ENCODE assay signal across 8 mouse cellular contexts in the genomic region with DNA sequence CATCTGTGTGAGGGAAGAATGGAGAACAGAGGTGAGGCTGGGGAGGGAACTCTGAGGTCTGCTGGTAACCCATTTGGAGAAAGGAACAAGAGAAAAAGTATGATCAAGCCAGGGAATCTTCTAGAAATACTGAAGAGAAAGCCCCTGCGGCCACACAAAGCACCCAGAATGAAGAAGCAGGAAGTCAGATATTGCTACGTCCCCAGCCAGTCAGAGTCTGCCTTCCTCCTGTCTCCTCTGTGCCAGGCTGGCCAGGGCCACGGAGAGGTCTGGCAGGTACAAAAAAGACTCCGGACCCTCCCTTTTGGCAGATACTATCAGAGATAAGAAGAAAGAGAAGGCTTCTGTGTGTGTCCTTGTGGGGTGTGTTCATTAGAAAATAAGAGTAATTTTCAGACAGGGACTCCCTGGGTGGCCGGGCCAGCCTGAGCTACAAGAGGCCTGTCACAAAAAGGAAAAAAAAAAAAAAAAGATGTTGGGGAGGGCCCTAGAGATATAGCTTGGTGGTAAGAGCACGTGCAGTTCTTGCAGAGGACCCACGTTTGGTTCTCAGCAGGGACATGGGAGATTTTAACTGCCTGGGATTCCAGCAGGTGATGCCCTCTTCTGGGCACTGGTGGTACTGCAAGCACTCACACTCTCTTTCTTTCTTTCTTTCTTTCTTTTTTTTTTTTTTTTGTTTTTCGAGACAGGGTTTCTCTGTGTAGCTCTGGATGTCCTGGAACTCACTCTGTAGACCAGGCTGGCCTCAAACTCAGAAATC. TPM values are rescaled to one million over a fixed set of nuclear protein-coding genes. Genes with fewer than 3 reads are reported as not detected.
DNase-seq lines count a peak whose midpoint lies in the region; ATAC-seq and TF ChIP-seq lines count a peak whose summit lies in the region.

No protein-coding gene starts in this region.

- H3K9me3 ChIP-seq in CH12.LX (replicated peaks; ENCODE audit: low read length): no peaks in the 10 kb centered on the region
- no peaks in the 10 kb centered on the region for H3K9me3 ChIP-seq in limb, embryonic 14.5 days (ENCODE audit: control insufficient read depth, low read length)

- no peak for TF ChIP-seq EP300 in CH12.LX (IDR thresholded peaks at IDR 0.05; ENCODE audit: low read length)

- TF ChIP-seq POLR2A in CH12.LX (IDR thresholded peaks at IDR 0.05; ENCODE audit: low read depth, low read length): no peak
- 0 out of 2 replicates have a peak, but pooled peaks have one; percentile 17 for TF ChIP-seq POLR2A in limb, embryonic 14.5 days (IDR thresholded peaks at IDR 0.05; ENCODE audit: borderline replicate concordance, extremely low read depth, insufficient read depth, insufficient read length)

- H3K4me3 ChIP-seq in CH12.LX (replicated peaks in 1 of 3; ENCODE audit: low read depth in 2 of 3, low read length in 2 of 3, poor library complexity in 1 of 3): no peak overlapping the region
- H3K4me3 ChIP-seq in limb, embryonic 14.5 days (replicated peaks; ENCODE audit: low read length): no peak overlapping the region

- peak; percentile 57 to 77 for TF ChIP-seq CTCF in CH12.LX (conservative IDR thresholded peaks at IDR 0.05 in 1 of 2, IDR thresholded peaks at IDR 0.05 in 1 of 2; ENCODE audit: low read depth in 2 of 2, low read length in 2 of 2)

- no peak overlapping the region for H3K9ac ChIP-seq in CH12.LX (ENCODE audit: insufficient read depth, low read depth)
- H3K9ac ChIP-seq in limb, embryonic 14.5 days (ENCODE audit: low read depth, low read length, severe bottlenecking): no peak overlapping the region

- ATAC-seq in limb, embryonic 14.5 days (ENCODE audit: low FRiP score, low read depth): no peak

- no peak overlapping the region for H3K27ac ChIP-seq in CH12.LX (ENCODE audit: insufficient read depth, low read depth)
- no peak overlapping the region for H3K27ac ChIP-seq in limb, embryonic 14.5 days (replicated peaks; ENCODE audit: low read depth, low read length)

- dilution Hi-C loops in CH12.LX (cut with MboI; ENCODE audit: extremely low pct_ligation_motif_present, extremely low pct_unique_long_range_greater_than_20kb, low sequenced_read_pairs): no loop called here

- no peak overlapping the region for H3K4me2 ChIP-seq in CH12.LX (ENCODE audit: insufficient read depth, low read depth, poor library complexity, severe bottlenecking)
- no peak overlapping the region for H3K4me2 ChIP-seq in limb, embryonic 14.5 days (replicated peaks; ENCODE audit: low read depth, low read length, severe bottlenecking)

- WGBS in limb, embryonic 14.5 days: 51% methylated on average over 8 of the region's 8 CpGs

- peak; percentile 26 for TF ChIP-seq RAD21 in CH12.LX (IDR thresholded peaks at IDR 0.05; ENCODE audit: low read depth, low read length)

- in situ Hi-C loops in CH12.LX (cut with MboI; ENCODE audit: low pct_ligation_motif_present, low pct_unique_long_range_greater_than_20kb, low sequenced_read_pairs): loop anchor here (25.0 kb wide), 2 partner anchors 120 to 495 kb away; partner anchors contain the start of genes P2rx7 and Tctn1

- peaks cover 0 to 4% of the 10 kb centered on the region in 2 experiments for H3K36me3 ChIP-seq in CH12.LX (replicated peaks in 1 of 2; ENCODE audit: control insufficient read depth in 1 of 2, insufficient read depth in 1 of 2, low read length in 1 of 2)
- no peaks in the 10 kb centered on the region for H3K36me3 ChIP-seq in limb, embryonic 14.5 days (ENCODE audit: control insufficient read depth, insufficient read depth, low read length)

- peaks cover 3 to 32% of the 10 kb centered on the region in 2 experiments for H3K4me1 ChIP-seq in CH12.LX (ENCODE audit: control insufficient read depth in 1 of 2, insufficient read depth in 2 of 2)
- peaks cover 10% of the 10 kb centered on the region for H3K4me1 ChIP-seq in limb, embryonic 14.5 days (ENCODE audit: control insufficient read depth, insufficient read depth, low read length)

- DNase-seq in kidney, adult 18-20 months: peak; percentile 57
- DNase-seq in kidney, postnatal 14 days: no peak
- peak; percentile 75 for DNase-seq in CH12.LX (ENCODE audit: extremely low read depth)
- DNase-seq in ZHBTc4 (ENCODE audit: low read depth, low spot score): peak; percentile 86
- DNase-seq in limb, embryonic 14.5 days (ENCODE audit: low spot score): no peak
- peak; percentile 68 to 85 for DNase-seq in spleen, postnatal 10 days (ENCODE audit: low spot score in 2 of 2)
- no peak for DNase-seq in MN1 (ENCODE audit: low spot score)
- DNase-seq in gastrocnemius, postnatal 36 days: no peak

- H3K79me2 ChIP-seq in CH12.LX (replicated peaks; ENCODE audit: control insufficient read depth, extremely low read depth, insufficient read depth, poor library complexity, severe bottlenecking): no peaks in the 10 kb centered on the region

- intact Hi-C loops in gastrocnemius, postnatal 36 days (cut with DNase I): no loop called here

- no peaks in the 10 kb centered on the region for H3K27me3 ChIP-seq in CH12.LX (replicated peaks)
- H3K27me3 ChIP-seq in limb, embryonic 14.5 days (ENCODE audit: control insufficient read depth, insufficient read depth, low read length): no peaks in the 10 kb centered on the region

TF ChIP-seq in CH12.LX, 34 proteins besides CTCF, POLR2A, EP300 and RAD21:
- TF ChIP-seq USF2 (conservative IDR thresholded peaks at IDR 0.05; ENCODE audit: low read depth, low read length) (no peak), MAZ (IDR thresholded peaks at IDR 0.05; ENCODE audit: low read depth, low read length) (no peak), NRF1 (IDR thresholded peaks at IDR 0.05; ENCODE audit: low read depth, low read length) (no peak), MYC (IDR thresholded peaks at IDR 0.05; ENCODE audit: low read depth, low read length) (0 out of 2 replicates have a peak, but pooled peaks have one; percentile 35), TCF12 (IDR thresholded peaks at IDR 0.05; ENCODE audit: low read depth, low read length) (no peak), ZC3H11A (IDR thresholded peaks at IDR 0.05; ENCODE audit: low read depth, low read length) (no peak), MAFK (IDR thresholded peaks at IDR 0.05; ENCODE audit: insufficient replicate concordance, low read length) (no peak), GABPA (IDR thresholded peaks at IDR 0.05; ENCODE audit: insufficient replicate concordance, low read depth, low read length) (no peak), POLR2AphosphoS2 (IDR thresholded peaks at IDR 0.05; ENCODE audit: low read depth, low read length) (no peak), KAT2A (IDR thresholded peaks at IDR 0.05; ENCODE audit: insufficient replicate concordance, low read length) (no peak), IRF4 (IDR thresholded peaks at IDR 0.05; ENCODE audit: low read depth, low read length) (no peak), SMC3 (IDR thresholded peaks at IDR 0.05; ENCODE audit: low read depth, low read length) (peak; percentile 39), JUND (conservative IDR thresholded peaks at IDR 0.05; ENCODE audit: low read depth, low read length) (no peak), ZNF384 (IDR thresholded peaks at IDR 0.05; ENCODE audit: low read depth, low read length) (peak; percentile 80), TBP (conservative IDR thresholded peaks at IDR 0.05; ENCODE audit: low read depth, low read length) (no peak), PAX5 (IDR thresholded peaks at IDR 0.05; ENCODE audit: low read length) (no peak), MXI1 (IDR thresholded peaks at IDR 0.05; ENCODE audit: low read depth, low read length) (no peak), RCOR1 (conservative IDR thresholded peaks at IDR 0.05; ENCODE audit: low read depth, low read length) (no peak), E2F4 (IDR thresholded peaks at IDR 0.05; ENCODE audit: insufficient replicate concordance, low read depth, low read length) (no peak), ZKSCAN1 (IDR thresholded peaks at IDR 0.05; ENCODE audit: borderline replicate concordance, low read depth, low read length) (no peak), NELFE (IDR thresholded peaks at IDR 0.05; ENCODE audit: low read depth, low read length) (no peak), BHLHE40 (IDR thresholded peaks at IDR 0.05; ENCODE audit: low read depth, low read length) (peak; percentile 79), ELF1 (IDR thresholded peaks at IDR 0.05; ENCODE audit: low read depth, low read length) (no peak), CHD2 (IDR thresholded peaks at IDR 0.05; ENCODE audit: low read length) (no peak)

RNA-seq across cellular contexts. Expression of gene Ccdc63, which starts 1.8 kb away (rescaled TPM):
- total RNA-seq in CH12.LX (2012; rRNA removed): 0.47 and 0.59 TPM in 2 replicates
- total RNA-seq in CH12.LX (2014; rRNA removed): 0.39 TPM in 1 of 2 replicates, not detected in the other
- polyA plus RNA-seq in CH12.LX (2012; ENCODE audit: insufficient read length, low read depth): 0.70 and 0.94 TPM in 2 replicates
- polyA plus RNA-seq in limb, embryonic 14.5 days (2012; rRNA removed): 0.09 and 0.21 TPM in 2 replicates
- not detected in 2 replicates for polyA plus RNA-seq in limb, embryonic 14.5 days (2014; fragmentation: Nextera tagmentation; extraction: Ambion mirVana)
- total RNA-seq in gastrocnemius, postnatal 36 days (2021): not detected

RNA-seq across cellular contexts. Expression of gene Ppp1cc, which starts 15.7 kb away (rescaled TPM):
- total RNA-seq in CH12.LX (2012; rRNA removed) (191 and 234 TPM in 2 replicates), CH12.LX (2014; rRNA removed) (401 and 406 TPM in 2 replicates)
- 358 and 375 TPM in 2 replicates for polyA plus RNA-seq in CH12.LX (2012; ENCODE audit: insufficient read length, low read depth)
- 273 and 275 TPM in 2 replicates for polyA plus RNA-seq in limb, embryonic 14.5 days (2012; rRNA removed)
- polyA plus RNA-seq in limb, embryonic 14.5 days (2014; fragmentation: Nextera tagmentation; extraction: Ambion mirVana): 234 TPM in 2 replicates
- 100 to 1,000 TPM; 138 to 139 TPM for total RNA-seq in gastrocnemius, postnatal 36 days (2021)

RNA-seq across cellular contexts. Expression of gene Myl2, which starts 41.7 kb away (rescaled TPM):
- total RNA-seq in CH12.LX (2012; rRNA removed) (not detected in 2 replicates), CH12.LX (2014; rRNA removed) (not detected in 2 replicates)
- not detected in 2 replicates for polyA plus RNA-seq in CH12.LX (2012; ENCODE audit: insufficient read length, low read depth)
- 9.9 and 17.1 TPM in 2 replicates for polyA plus RNA-seq in limb, embryonic 14.5 days (2012; rRNA removed)
- 5.3 and 11.2 TPM in 2 replicates for polyA plus RNA-seq in limb, embryonic 14.5 days (2014; fragmentation: Nextera tagmentation; extraction: Ambion mirVana)
- 1,000 to 10,000 TPM in 1 of 2 experiments, 100 to 1,000 TPM in 1; 404 to 1,700 TPM for total RNA-seq in gastrocnemius, postnatal 36 days (2021)

Comparison
In these comparisons a context has a peak if more than half of its experiments do, and no peak if none do; other contexts are left out.
1. DNase-seq: peak in kidney, adult 18-20 months (single experiment), CH12.LX (single experiment), ZHBTc4 (single experiment) and spleen, postnatal 10 days (2 of 2); none in kidney, postnatal 14 days (single experiment), limb, embryonic 14.5 days (single experiment), MN1 (single experiment) and gastrocnemius, postnatal 36 days (0 of 2).
2. RNA of gene Myl2, which starts 41.7 kb away (total RNA-seq): 404 to 1,700 TPM in gastrocnemius, postnatal 36 days; not detected in CH12.LX; every median in the first group is over 100 times any median in the second.